15 mouse cellular contexts compared by ENCODE assay signal in genomic region chr16:33740416-33740815, GRCm38 (mm10). TPM values are rescaled to one million over a fixed set of nuclear protein-coding genes. Genes with fewer than 3 reads are reported as not detected.
DNase-seq lines count a peak whose midpoint lies in the region; ATAC-seq and TF ChIP-seq lines count a peak whose summit lies in the region.
"Had no signal": no experiment of that assay in that cellular context is flagged by ENCODE, and none has a peak within 500 bp of the region (broad histone marks: within the 10 kb centered on the region; RNA-seq: fewer than 3 reads in every experiment).

No protein-coding gene starts in this region.

- H3K9ac ChIP-seq in forebrain, embryonic 11.5 days (ENCODE audit: low read length): no peak overlapping the region; the same call in 1 of the 2 replicates
- H3K9ac ChIP-seq in hindbrain, postnatal 0 days (replicated peaks; ENCODE audit: low read length): no peak overlapping the region
- H3K9ac ChIP-seq in hindbrain, embryonic 14.5 days: no peak overlapping the region
- no peak overlapping the region for H3K9ac ChIP-seq in midbrain, embryonic 12.5 days (replicated peaks)
- no peak overlapping the region for H3K9ac ChIP-seq in midbrain, embryonic 13.5 days (replicated peaks)
- H3K9ac ChIP-seq: intestine, embryonic 15.5 days; lung, embryonic 15.5 days had no signal

- H3K4me2 ChIP-seq in forebrain, embryonic 11.5 days (ENCODE audit: low read depth, low read length, severe bottlenecking): no peak overlapping the region
- no peak overlapping the region for H3K4me2 ChIP-seq in hindbrain, postnatal 0 days (ENCODE audit: low read depth, low read length)
- H3K4me2 ChIP-seq in hindbrain, embryonic 14.5 days (replicated peaks): no peak overlapping the region
- H3K4me2 ChIP-seq in midbrain, embryonic 12.5 days (replicated peaks): no peak overlapping the region
- H3K4me2 ChIP-seq in midbrain, embryonic 13.5 days (replicated peaks): no peak overlapping the region
- H3K4me2 ChIP-seq: intestine, embryonic 15.5 days; lung, embryonic 15.5 days had no signal

- no peak for DNase-seq in forebrain, embryonic 10.5 days (ENCODE audit: extremely low spot score, low spot score)
- DNase-seq in forebrain, embryonic 11.5 days (ENCODE audit: low spot score): no peak
- DNase-seq in hindbrain, postnatal 0 days (ENCODE audit: low spot score): peak; percentile 30
- DNase-seq in hindbrain, embryonic 14.5 days (ENCODE audit: low spot score): no peak
- DNase-seq in right cerebral cortex, postnatal 36 days (ENCODE audit: low spot score in 2 of 2): no peak
- DNase-seq in urinary bladder, postnatal 14 days (ENCODE audit: low spot score): no peak

- H3K9me3 ChIP-seq in forebrain, embryonic 10.5 days: no peaks in the 10 kb centered on the region
- no peaks in the 10 kb centered on the region for H3K9me3 ChIP-seq in forebrain, embryonic 11.5 days (ENCODE audit: control insufficient read depth, low read length)
- H3K9me3 ChIP-seq in hindbrain, postnatal 0 days (ENCODE audit: low read length): no peaks in the 10 kb centered on the region
- no peaks in the 10 kb centered on the region for H3K9me3 ChIP-seq in hindbrain, embryonic 14.5 days (ENCODE audit: control insufficient read depth, low read length)
- no peaks in the 10 kb centered on the region for H3K9me3 ChIP-seq in midbrain, embryonic 12.5 days
- no peaks in the 10 kb centered on the region for H3K9me3 ChIP-seq in midbrain, embryonic 13.5 days
- H3K9me3 ChIP-seq: G1E; intestine, embryonic 15.5 days; lung, embryonic 15.5 days had no signal

- H3K4me1 ChIP-seq in forebrain, embryonic 10.5 days: peaks cover 67% of the 10 kb centered on the region
- peaks cover 18% of the 10 kb centered on the region for H3K4me1 ChIP-seq in forebrain, embryonic 11.5 days (replicated peaks; ENCODE audit: control insufficient read depth, insufficient read depth, low read length)
- H3K4me1 ChIP-seq in hindbrain, postnatal 0 days (ENCODE audit: insufficient read depth, low read length): peaks cover 13% of the 10 kb centered on the region; the same call in 1 of the 2 replicates
- H3K4me1 ChIP-seq in hindbrain, embryonic 14.5 days (replicated peaks; ENCODE audit: control insufficient read depth, insufficient read depth, low read length): peaks cover 20% of the 10 kb centered on the region
- H3K4me1 ChIP-seq in midbrain, embryonic 12.5 days: peaks cover 58% of the 10 kb centered on the region
- H3K4me1 ChIP-seq in midbrain, embryonic 13.5 days (replicated peaks): peaks cover 67% of the 10 kb centered on the region

- no peak overlapping the region for H3K4me3 ChIP-seq in forebrain, embryonic 10.5 days
- H3K4me3 ChIP-seq in forebrain, embryonic 11.5 days (ENCODE audit: low read depth, low read length): no peak overlapping the region
- no peak overlapping the region for H3K4me3 ChIP-seq in hindbrain, postnatal 0 days (ENCODE audit: low read length)
- no peak overlapping the region for H3K4me3 ChIP-seq in hindbrain, embryonic 14.5 days (replicated peaks; ENCODE audit: low read length)
- no peak overlapping the region for H3K4me3 ChIP-seq in midbrain, embryonic 12.5 days
- no peak overlapping the region for H3K4me3 ChIP-seq in midbrain, embryonic 13.5 days (replicated peaks)
- H3K4me3 ChIP-seq: erythroblast, embryonic 14.5 days; intestine, embryonic 15.5 days; lung, embryonic 15.5 days had no signal

- peak overlapping the region; percentile 66 for H3K27ac ChIP-seq in forebrain, embryonic 10.5 days
- H3K27ac ChIP-seq in forebrain, embryonic 11.5 days (ENCODE audit: low read depth, low read length): no peak overlapping the region
- H3K27ac ChIP-seq in hindbrain, postnatal 0 days: no peak overlapping the region
- no peak overlapping the region for H3K27ac ChIP-seq in hindbrain, embryonic 14.5 days
- H3K27ac ChIP-seq in midbrain, embryonic 12.5 days (replicated peaks): peak overlapping the region; percentile 21
- no peak overlapping the region for H3K27ac ChIP-seq in midbrain, embryonic 13.5 days
- H3K27ac ChIP-seq: intestine, embryonic 15.5 days; lung, embryonic 15.5 days had no signal

- WGBS in forebrain, embryonic 10.5 days: 69% methylated on average over 6 of the region's 6 CpGs
- 65% methylated on average over 6 of the region's 6 CpGs for WGBS in forebrain, embryonic 11.5 days
- 36% methylated on average over 6 of the region's 6 CpGs for WGBS in hindbrain, postnatal 0 days
- WGBS in hindbrain, embryonic 14.5 days: 48% methylated on average over 6 of the region's 6 CpGs
- 48% methylated on average over 6 of the region's 6 CpGs for WGBS in midbrain, embryonic 12.5 days
- 46% methylated on average over 6 of the region's 6 CpGs for WGBS in midbrain, embryonic 13.5 days

- no peaks in the 10 kb centered on the region for H3K27me3 ChIP-seq in forebrain, embryonic 10.5 days (ENCODE audit: poor library complexity, severe bottlenecking)
- H3K27me3 ChIP-seq in forebrain, embryonic 11.5 days (ENCODE audit: control insufficient read depth, insufficient read depth, low read length): no peaks in the 10 kb centered on the region
- no peaks in the 10 kb centered on the region for H3K27me3 ChIP-seq in hindbrain, postnatal 0 days (ENCODE audit: insufficient read depth, low read length)
- no peaks in the 10 kb centered on the region for H3K27me3 ChIP-seq in hindbrain, embryonic 14.5 days (ENCODE audit: control insufficient read depth, insufficient read depth, low read length)
- no peaks in the 10 kb centered on the region for H3K27me3 ChIP-seq in midbrain, embryonic 12.5 days
- no peaks in the 10 kb centered on the region for H3K27me3 ChIP-seq in midbrain, embryonic 13.5 days
- H3K27me3 ChIP-seq: intestine, embryonic 15.5 days; lung, embryonic 15.5 days had no signal

- TF ChIP-seq CTCF in hindbrain, postnatal 0 days (IDR thresholded peaks at IDR 0.05; ENCODE audit: low read depth): no peak

- ATAC-seq in forebrain, embryonic 11.5 days (replicated peaks; ENCODE audit: low FRiP score): no peak
- ATAC-seq in hindbrain, postnatal 0 days: no peak
- no peak for ATAC-seq in hindbrain, embryonic 14.5 days (ENCODE audit: low FRiP score)
- no peak for ATAC-seq in midbrain, embryonic 12.5 days (ENCODE audit: low FRiP score, low read depth)
- ATAC-seq in midbrain, embryonic 13.5 days: no peak

- peaks cover 89% of the 10 kb centered on the region for H3K36me3 ChIP-seq in forebrain, embryonic 10.5 days (replicated peaks)
- H3K36me3 ChIP-seq in forebrain, embryonic 11.5 days (ENCODE audit: control insufficient read depth, insufficient read depth, low read length): no peaks in the 10 kb centered on the region; the same call in 1 of the 2 replicates
- no peaks in the 10 kb centered on the region for H3K36me3 ChIP-seq in hindbrain, postnatal 0 days (ENCODE audit: insufficient read depth, low read length)
- no peaks in the 10 kb centered on the region for H3K36me3 ChIP-seq in hindbrain, embryonic 14.5 days (replicated peaks; ENCODE audit: control insufficient read depth, insufficient read depth)
- H3K36me3 ChIP-seq in midbrain, embryonic 12.5 days: peaks cover 21% of the 10 kb centered on the region
- H3K36me3 ChIP-seq in midbrain, embryonic 13.5 days: peaks cover 14% of the 10 kb centered on the region; the same call in 1 of the 2 replicates
- H3K36me3 ChIP-seq: intestine, embryonic 15.5 days had no signal

RNA-seq across cellular contexts. Expression of gene Muc13, which starts 53.4 kb away (rescaled TPM):
- polyA plus RNA-seq in forebrain, embryonic 10.5 days (2016; fragmentation: Nextera tagmentation; extraction: Ambion mirVana): 0.24 and 0.38 TPM in 2 replicates
- polyA plus RNA-seq in forebrain, embryonic 11.5 days (2014; fragmentation: Nextera tagmentation; extraction: Ambion mirVana): 0.07 TPM in 1 of 2 replicates, not detected in the other
- not detected in 2 replicates for total RNA-seq in hindbrain, postnatal 0 days (2014; rRNA removed)
- polyA plus RNA-seq in hindbrain, postnatal 0 days (2015; fragmentation: Nextera tagmentation; extraction: Ambion mirVana): 0.06 TPM in 1 of 2 replicates, not detected in the other
- polyA plus RNA-seq in hindbrain, embryonic 14.5 days (2014; fragmentation: Nextera tagmentation; extraction: Ambion mirVana): not detected in 2 replicates
- 0.08 and 0.10 TPM in 2 replicates for polyA plus RNA-seq in midbrain, embryonic 12.5 days (2016; fragmentation: Nextera tagmentation; extraction: Ambion mirVana)
- 0.07 and 0.23 TPM in 2 replicates for polyA plus RNA-seq in midbrain, embryonic 13.5 days (2015; fragmentation: Nextera tagmentation; extraction: Ambion mirVana)
- total RNA-seq: gastrocnemius, postnatal 25 days; layer of hippocampus, adult 8-10 months had no signal
- polyA plus RNA-seq: erythroblast, embryonic 14.5 days; midbrain, postnatal 0 days had no signal

RNA-seq across cellular contexts. Expression of gene Heg1, which starts 56.2 kb away (rescaled TPM):
- polyA plus RNA-seq in forebrain, embryonic 10.5 days (2016; fragmentation: Nextera tagmentation; extraction: Ambion mirVana): 22.8 and 23.1 TPM in 2 replicates
- polyA plus RNA-seq in forebrain, embryonic 11.5 days (2014; fragmentation: Nextera tagmentation; extraction: Ambion mirVana): 39.8 and 43.9 TPM in 2 replicates
- 22.8 and 30.4 TPM in 2 replicates for total RNA-seq in hindbrain, postnatal 0 days (2014; rRNA removed)
- 7.2 and 8.1 TPM in 2 replicates for polyA plus RNA-seq in hindbrain, postnatal 0 days (2015; fragmentation: Nextera tagmentation; extraction: Ambion mirVana)
- polyA plus RNA-seq in hindbrain, embryonic 14.5 days (2014; fragmentation: Nextera tagmentation; extraction: Ambion mirVana): 10.7 and 11.2 TPM in 2 replicates
- polyA plus RNA-seq in midbrain, embryonic 12.5 days (2016; fragmentation: Nextera tagmentation; extraction: Ambion mirVana): 34.1 and 39.9 TPM in 2 replicates
- 17.4 and 19.2 TPM in 2 replicates for polyA plus RNA-seq in midbrain, embryonic 13.5 days (2015; fragmentation: Nextera tagmentation; extraction: Ambion mirVana)

Comparison
In these comparisons a context has a peak if more than half of its experiments do, and no peak if none do; other contexts are left out.
1. H3K27ac ChIP-seq: peak in forebrain, embryonic 10.5 days (single experiment) and midbrain, embryonic 12.5 days (single experiment); none in forebrain, embryonic 11.5 days (single experiment), hindbrain, postnatal 0 days (single experiment), hindbrain, embryonic 14.5 days (single experiment) and midbrain, embryonic 13.5 days (single experiment).